Mouse (Mus musculus) adrenal gland, postnatal 10 days (tissue): Measurements from ENCODE around the gene Trib3. TPM values are rescaled to one million over a fixed set of nuclear protein-coding genes. Genes with fewer than 3 reads are reported as not detected.

ENCODE experiments used
- DNase-seq: peaks from one replicate; pipeline ENCODE4 v3.0.0; 2021; ENCODE audit warnings: mixed read lengths
- total RNA-seq, 2 experiments: library from RNA; stranded (reverse); gene quantifications; 2 replicates each; pipeline ENCODE4 v1.2.3; 2021

The Trib3 gene
- total RNA-seq, 2 experiments from 2014 or later, result 4.6 to 6.8 TPM

GRCm38 (mm10) chr2:152347722-152348121, 3.9 kb upstream of the Trib3 start:
- no peak for DNase-seq

- DNase-seq, result no peak
These were observed 3.1 kb upstream of the Trib3 start for GRCm38 (mm10) chr2:152346776-152347465.

- no peak for DNase-seq
These were observed 1.6 kb upstream of the Trib3 start for GRCm38 (mm10) chr2:152345393-152345792.

- DNase-seq, result no peak
These were observed 1.1 kb upstream of the Trib3 start for GRCm38 (mm10) chr2:152344909-152345308.

- DNase-seq, result no peak
These were observed 529 bp upstream of the Trib3 start for GRCm38 (mm10) chr2:152344361-152344760.

- DNase-seq, result no peak
These were observed 4.1 kb downstream of the Trib3 start for GRCm38 (mm10) chr2:152339631-152340179.

- DNase-seq, result no peak
These were observed 5.5 kb downstream of the Trib3 start for GRCm38 (mm10) chr2:152338319-152338718.

GRCm38 (mm10) chr2:152337591-152338212, 6.1 kb downstream of the Trib3 start:
- no peak for DNase-seq

GRCm38 (mm10) chr2:152336856-152337255, 7.0 kb downstream of the Trib3 start:
- DNase-seq, result peak; percentile 66

GRCm38 (mm10) chr2:152335289-152335820, 8.5 kb downstream of the Trib3 start:
- DNase-seq, result no peak

- no peak for DNase-seq
These were observed 10.4 kb downstream of the Trib3 start for GRCm38 (mm10) chr2:152333345-152334006.

- peak; percentile 94 for DNase-seq
These were observed 11.6 kb downstream of the Trib3 start, which contains the start of gene Rbck1 for GRCm38 (mm10) chr2:152332101-152332825. Gene Rbck1, minus strand, starts transcription at chr2:152332653.

GRCm38 (mm10) chr2:152330858-152331423, 12.9 kb downstream of the Trib3 start:
- DNase-seq, result no peak

GRCm38 (mm10) chr2:152327980-152328379, 15.9 kb downstream of the Trib3 start:
- DNase-seq, result no peak

GRCm38 (mm10) chr2:152326654-152327053, 17.2 kb downstream of the Trib3 start:
- DNase-seq, result no peak

- DNase-seq, result no peak
These were observed 17.7 kb downstream of the Trib3 start for GRCm38 (mm10) chr2:152326157-152326556.

GRCm38 (mm10) chr2:152324842-152325241, 19.0 kb downstream of the Trib3 start:
- no peak for DNase-seq

GRCm38 (mm10) chr2:152323971-152324370, 19.9 kb downstream of the Trib3 start:
- DNase-seq, result peak; percentile 41

GRCm38 (mm10) chr2:152322198-152322597, 21.6 kb downstream of the Trib3 start:
- DNase-seq, result no peak

GRCm38 (mm10) chr2:152321558-152321957, 22.3 kb downstream of the Trib3 start:
- no peak for DNase-seq

- DNase-seq, result no peak
These were observed 26.8 kb downstream of the Trib3 start for GRCm38 (mm10) chr2:152317054-152317453.

GRCm38 (mm10) chr2:152313926-152314325, 29.9 kb downstream of the Trib3 start:
- DNase-seq, result no peak
